Mouse (Mus musculus) embryonic facial prominence, embryonic 11.5 days (tissue): Measurements from ENCODE around the gene Nup210l. TPM values are rescaled to one million over a fixed set of nuclear protein-coding genes. Genes with fewer than 3 reads are reported as not detected.

Experiments used
- ATAC-seq: fragments of 200-750 bp; cut with Nextera tagmentation; replicated peaks from 2 replicates; pipeline ENCODE4 v1.8.0; 2017; ENCODE audit warnings: low read depth; ENCODE audit not compliant: insufficient number of reproducible peaks, low FRiP score, low TSS enrichment
- DNase-seq: peaks from one replicate; pipeline ENCODE4 v3.0.0-alpha.2; 2015; ENCODE audit warnings: low spot score
- H3K27ac ChIP-seq: fragments of 300-500 bp; sonication (generic); replicated peaks from 2 replicates; pipeline ENCODE4 v1.5.1; 2014; ENCODE audit warnings: mild to moderate bottlenecking, low read depth, low read length, control low read depth
- H3K27me3 ChIP-seq: fragments of 300-500 bp; sonication (generic); 2 replicates; pipeline ENCODE4 v1.6.1; 2014; ENCODE audit warnings: mild to moderate bottlenecking, low read length, moderate library complexity, mixed read lengths; ENCODE audit not compliant: control insufficient read depth, insufficient read depth
- H3K36me3 ChIP-seq: fragments of 300-500 bp; sonication (generic); replicated peaks from 2 replicates; pipeline ENCODE4 v1.6.1; 2014; ENCODE audit warnings: low read depth, mild to moderate bottlenecking, low read length, moderate library complexity, mixed read lengths; ENCODE audit not compliant: control insufficient read depth, insufficient read depth
- H3K4me1 ChIP-seq: fragments of 300-500 bp; sonication (generic); 2 replicates; pipeline ENCODE4 v1.6.1; 2014; ENCODE audit warnings: low read length, mixed read lengths; ENCODE audit not compliant: control insufficient read depth, insufficient read depth
- H3K4me2 ChIP-seq: fragments of 300-500 bp; sonication (generic); 2 replicates; pipeline ENCODE4 v1.6.1; 2014; ENCODE audit warnings: low read depth, mild to moderate bottlenecking, control low read depth, low read length, moderate library complexity
- H3K4me3 ChIP-seq: fragments of 300-500 bp; sonication (generic); 2 replicates; pipeline ENCODE4 v1.5.1; 2014; ENCODE audit warnings: low read depth, low read length, control low read depth
- H3K9ac ChIP-seq: fragments of 300-500 bp; sonication (generic); replicated peaks from 2 replicates; pipeline ENCODE4 v1.6.1; 2014; ENCODE audit warnings: mild to moderate bottlenecking, control low read depth, low read length
- H3K9me3 ChIP-seq: fragments of 300-500 bp; sonication (generic); replicated peaks from 2 replicates; pipeline ENCODE4 v1.6.1; 2016; ENCODE audit warnings: mild to moderate bottlenecking, low read length, inconsistent platforms, mixed read lengths; ENCODE audit not compliant: control insufficient read depth
- WGBS: fragments of 180-500 bp; shearing (Covaris S2); extraction: QIAGEN DNeasy Blood & Tissue Kit; methylation state at CpG from one replicate; pipeline ENCODE4 v1.1.7; 2014; 5-methylcytosine and 5-hydroxymethylcytosine counted together
- polyA plus RNA-seq: library from polyadenylated mRNA; unstranded; fragments of >200 nt; fragmentation: Nextera tagmentation; extraction: Ambion mirVana; gene quantifications from 2 replicates; pipeline ENCODE4 v1.2.1, GENCODE M21; 2014

Nup210l gene
- polyA plus RNA-seq, 1 experiment from 2014 or later = 0.45 TPM

DNA sequence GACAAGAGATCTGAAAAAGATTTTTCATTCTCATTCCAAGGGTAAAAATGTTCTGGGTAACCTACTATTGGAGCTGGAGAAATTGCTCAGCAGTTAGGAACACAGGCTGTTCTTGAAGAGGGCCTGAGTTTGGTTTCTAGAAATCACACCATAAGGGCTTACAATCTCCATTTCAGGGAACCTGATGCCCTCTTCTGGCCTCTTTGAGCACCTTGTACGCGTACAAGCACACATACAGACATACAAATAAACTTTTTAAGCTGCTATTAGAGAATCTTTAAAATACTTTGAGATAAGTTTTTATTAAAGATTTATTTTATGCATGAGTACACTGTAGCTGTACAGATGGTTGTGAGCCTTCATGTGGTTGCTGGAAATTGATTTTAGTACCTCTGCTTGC, 100.7 kb downstream of the Nup210l start:
- Histone ChIP-seq H3K9ac (no peak overlapping the region), H3K4me2 (no peak overlapping the region), H3K4me3 (no peak overlapping the region), H3K9me3 (no peaks in the 10 kb centered on the region), H3K27me3 (no peaks in the 10 kb centered on the region), H3K36me3 (peaks cover 3% of the 10 kb centered on the region; the same call in 1 of the 2 replicates), H3K4me1 (no peaks in the 10 kb centered on the region), H3K27ac (no peak overlapping the region)
- 96% methylated on average over 2 of the region's 2 CpGs for WGBS
- DNase-seq (no peak), ATAC-seq (no peak)

DNA sequence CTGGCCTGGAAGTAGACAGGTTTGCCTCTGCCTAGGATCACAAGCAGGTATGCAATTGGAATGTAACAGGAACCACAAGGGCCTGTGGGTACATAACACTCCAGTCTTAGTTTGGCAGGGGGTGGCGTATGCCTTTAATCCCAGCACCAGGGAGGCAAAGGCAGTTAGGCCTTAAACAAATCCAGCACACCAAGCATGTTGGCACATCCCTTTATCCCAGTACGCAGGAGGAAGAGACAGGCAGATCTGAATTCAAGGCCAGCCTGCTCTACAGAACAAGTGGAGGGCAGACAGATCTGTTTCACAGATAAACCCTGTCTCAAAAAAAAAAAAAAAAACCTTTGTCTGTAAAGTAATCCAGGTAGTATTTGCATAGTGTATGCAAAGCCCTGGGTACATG, 104.7 kb downstream of the Nup210l start:
- Histone ChIP-seq H3K27me3 (no peaks in the 10 kb centered on the region), H3K4me1 (no peaks in the 10 kb centered on the region), H3K27ac (no peak overlapping the region), H3K36me3 (peaks cover 10% of the 10 kb centered on the region), H3K4me2 (no peak overlapping the region), H3K9me3 (no peaks in the 10 kb centered on the region), H3K9ac (no peak overlapping the region), H3K4me3 (no peak overlapping the region)
- 86% methylated on average over 2 of the region's 2 CpGs for WGBS
- ATAC-seq (no peak), DNase-seq (no peak)

DNA sequence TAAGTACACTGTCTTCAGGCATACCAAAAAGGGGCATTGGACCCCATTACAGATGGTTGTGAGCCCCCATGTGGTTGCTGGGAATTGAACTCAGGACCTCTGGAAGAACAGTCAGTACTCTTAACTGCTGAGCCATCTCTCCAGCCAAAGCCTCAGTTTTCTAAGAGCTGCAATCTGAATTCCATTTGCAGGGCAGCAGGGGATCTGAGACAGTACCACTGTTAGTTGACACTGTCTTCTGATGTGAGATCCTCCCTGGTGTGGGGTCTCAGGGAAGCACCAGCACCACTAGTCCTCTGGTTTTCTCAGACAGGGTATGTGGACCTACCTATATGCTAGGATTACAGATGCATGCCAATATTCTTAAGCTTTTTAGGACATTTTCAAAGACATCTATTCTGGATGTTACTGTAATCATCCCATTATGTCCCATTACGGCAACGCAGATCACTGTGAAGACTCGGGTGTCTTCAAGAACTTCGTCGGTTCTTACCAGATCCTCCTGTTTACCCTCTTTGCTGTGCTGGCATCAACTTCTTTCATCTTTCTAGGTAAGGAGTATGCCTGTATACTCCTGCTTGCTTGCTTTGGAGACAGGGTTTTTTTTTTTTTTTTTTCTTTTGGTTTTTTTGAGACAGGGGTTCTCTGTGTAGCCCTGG, 106.1 kb downstream of the Nup210l start:
- Histone ChIP-seq H3K9ac (no peak overlapping the region), H3K4me2 (no peak overlapping the region), H3K27me3 (no peaks in the 10 kb centered on the region), H3K27ac (no peak overlapping the region), H3K9me3 (no peaks in the 10 kb centered on the region), H3K4me1 (no peaks in the 10 kb centered on the region), H3K4me3 (no peak overlapping the region), H3K36me3 (peaks cover 10% of the 10 kb centered on the region)
- 92% methylated on average over 5 of the region's 5 CpGs for WGBS
- ATAC-seq (no peak), DNase-seq (no peak)

DNA sequence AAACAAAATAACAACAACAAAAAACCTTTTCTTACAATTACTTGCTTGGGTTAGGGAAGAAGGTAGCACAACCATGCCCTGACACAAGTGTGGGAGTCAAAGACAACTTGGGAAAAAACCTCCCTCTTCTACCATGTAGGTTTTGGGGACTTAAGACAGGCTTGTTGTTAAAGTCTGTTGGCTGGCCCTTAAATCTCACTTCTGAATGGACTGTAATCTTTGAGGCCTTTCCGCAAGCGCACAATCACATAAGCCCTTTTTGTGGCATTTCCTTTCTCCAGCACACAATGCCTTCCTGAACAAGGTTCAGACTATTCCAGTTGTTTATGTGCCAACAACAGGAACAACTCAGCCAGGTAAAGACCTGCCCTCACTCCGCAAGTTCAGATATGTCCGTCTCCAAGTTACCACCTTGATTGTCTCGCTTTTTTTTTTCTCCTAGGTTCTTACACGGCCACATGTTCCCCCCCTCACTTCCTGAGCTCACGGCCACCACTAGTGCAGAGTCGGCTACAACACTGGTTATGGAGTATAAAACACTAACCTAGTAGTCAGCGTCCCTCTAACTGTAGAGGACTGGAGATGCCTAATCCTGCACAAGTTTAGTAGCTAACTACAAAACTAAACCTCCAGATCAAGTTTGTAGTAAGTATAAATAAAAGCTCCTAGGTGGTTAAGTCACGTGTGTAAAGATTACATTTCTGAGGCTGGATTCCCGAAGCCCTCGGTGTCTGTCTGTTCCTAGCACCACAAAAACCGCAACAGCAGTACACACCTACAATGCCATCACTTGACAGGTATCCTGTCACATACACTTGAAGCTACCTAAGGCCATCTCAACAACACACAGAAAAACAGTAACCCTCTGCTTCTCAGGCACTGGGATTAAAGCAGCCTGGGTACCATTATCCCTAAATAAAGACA, 107.8 kb downstream of the Nup210l start:
- peak overlapping the region; percentile 78 for H3K4me2 ChIP-seq

DNA sequence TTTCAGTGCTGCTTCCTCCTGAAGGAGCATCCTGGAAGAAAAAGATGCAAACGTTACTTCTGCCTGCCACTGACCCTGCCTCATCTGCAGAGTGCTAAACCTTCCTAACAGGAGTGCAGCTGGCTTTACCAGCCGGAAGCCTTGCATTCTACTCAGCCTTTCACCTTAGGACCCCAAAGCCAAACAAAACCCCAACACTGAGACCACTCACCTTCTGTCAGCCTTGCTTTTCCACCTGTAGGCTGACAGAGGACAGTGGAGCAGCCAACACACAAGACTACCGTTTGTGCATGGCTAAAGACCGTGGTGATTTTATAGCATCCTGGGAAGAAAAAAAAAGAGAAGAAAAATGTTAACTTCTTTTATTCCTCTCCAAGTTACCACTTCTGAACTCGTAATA, 108.8 kb downstream of the Nup210l start:
- ATAC-seq (no peak), DNase-seq (no peak)
- peaks cover 9% of the 10 kb centered on the region for H3K36me3 ChIP-seq
- H3K27ac ChIP-seq = no peak overlapping the region
- H3K4me1 ChIP-seq = no peaks in the 10 kb centered on the region
- peak overlapping the region; percentile 83 for H3K4me3 ChIP-seq
- peak overlapping the region; percentile 78 for H3K4me2 ChIP-seq
- peak overlapping the region; percentile 84 for H3K9ac ChIP-seq
- 14% methylated on average over 5 of the region's 5 CpGs for WGBS
- no peaks in the 10 kb centered on the region for H3K27me3 ChIP-seq
- no peaks in the 10 kb centered on the region for H3K9me3 ChIP-seq

More for the DNA sequence above, 107.8 kb downstream of the Nup210l start:
- Histone ChIP-seq H3K27me3 (no peaks in the 10 kb centered on the region), H3K4me3 (peak overlapping the region; percentile 83), H3K36me3 (peaks cover 10% of the 10 kb centered on the region), H3K9me3 (no peaks in the 10 kb centered on the region), H3K4me1 (no peaks in the 10 kb centered on the region), H3K27ac (no peak overlapping the region), H3K9ac (no peak overlapping the region)
- ATAC-seq (no peak), DNase-seq (no peak)
- 82% methylated on average over 13 of the region's 13 CpGs for WGBS

DNA sequence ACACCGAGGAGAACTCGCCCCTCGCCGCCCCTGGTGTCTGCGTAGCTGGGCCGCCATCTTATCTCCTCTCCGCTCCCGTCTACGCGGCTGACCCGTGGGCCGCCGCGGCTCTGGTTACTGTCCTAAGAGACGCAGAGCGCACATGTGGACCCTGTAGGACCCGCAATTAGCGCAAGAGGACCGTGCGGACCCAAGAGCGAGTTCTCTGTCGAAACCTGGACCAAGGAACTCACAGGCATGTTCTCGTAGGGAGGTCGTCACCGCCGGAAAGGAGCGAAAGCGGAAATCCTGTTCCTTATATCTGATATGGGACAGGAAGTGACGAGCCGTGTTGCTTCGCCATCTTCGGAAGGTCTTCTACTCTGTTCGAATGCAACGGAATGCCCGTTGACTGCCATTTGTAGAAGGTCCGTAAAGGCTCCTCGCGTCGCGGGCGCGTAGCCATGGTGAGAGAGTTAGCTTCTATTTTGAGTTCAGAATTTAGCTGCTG, 109.5 kb downstream of the Nup210l start, which contains the start of the genes Rps27 and Rab13:
Gene Rps27, minus strand, starts transcription at position 275 of the 490 bp plus-strand sequence.
Gene Rab13, plus strand, starts transcription at position 319 of the 490 bp plus-strand sequence.
- under 1% methylated on average over 42 of the region's 42 CpGs for WGBS
- Histone ChIP-seq H3K27me3 (no peaks in the 10 kb centered on the region), H3K4me2 (peak within 1 kb of the TSS; percentile 78), H3K27ac (peak within 1 kb of the TSS; percentile 79), H3K9ac (peak within 1 kb of the TSS; percentile 84), H3K9me3 (no peaks in the 10 kb centered on the region), H3K4me3 (peak within 1 kb of the TSS; percentile 83), H3K36me3 (peaks cover 7% of the 10 kb centered on the region), H3K4me1 (no peaks in the 10 kb centered on the region)
- ATAC-seq = peak; percentile 88
- DNase-seq = peak; percentile 96

DNA sequence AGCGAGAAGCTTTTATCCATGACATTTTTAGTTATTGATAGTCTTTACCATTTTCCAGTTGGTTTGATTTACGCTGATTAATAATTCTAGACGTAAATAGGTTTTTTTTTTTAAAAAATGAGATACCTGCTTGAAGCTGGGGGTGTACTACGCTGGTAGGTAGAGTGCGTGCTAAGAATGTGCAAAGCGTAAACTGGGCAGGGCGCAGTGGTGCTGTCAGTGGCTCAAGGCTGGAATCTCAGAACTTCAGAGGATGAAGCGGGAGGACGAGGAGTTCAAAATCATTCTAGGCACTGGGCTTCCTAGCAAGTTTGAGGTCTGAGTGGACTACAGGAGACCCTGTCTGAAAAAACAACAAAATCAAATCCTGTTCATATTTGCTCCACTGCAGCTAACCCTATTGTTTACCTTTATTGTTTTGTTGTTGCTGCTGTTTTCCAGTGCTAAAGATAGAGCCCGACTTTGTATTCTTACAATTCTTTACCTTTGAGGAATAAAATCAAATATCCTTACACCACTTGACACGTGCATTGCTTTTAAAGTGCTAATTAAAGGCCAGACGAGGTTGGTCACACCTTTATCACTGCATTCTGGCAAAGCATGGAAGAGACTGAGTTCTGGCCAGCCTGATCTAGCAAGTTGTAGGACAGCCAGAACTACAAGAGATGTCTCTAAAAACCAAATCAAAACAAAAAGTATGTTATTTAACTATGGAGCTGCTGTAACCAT, 110.2 kb downstream of the Nup210l start:
- Histone ChIP-seq H3K36me3 (peaks cover 7% of the 10 kb centered on the region), H3K27ac (no peak overlapping the region), H3K4me3 (peak overlapping the region; percentile 83), H3K9me3 (no peaks in the 10 kb centered on the region), H3K4me1 (no peaks in the 10 kb centered on the region), H3K4me2 (peak overlapping the region; percentile 52), H3K9ac (peak overlapping the region; percentile 84), H3K27me3 (no peaks in the 10 kb centered on the region)
- ATAC-seq (no peak), DNase-seq (no peak)
- WGBS = 15% methylated on average over 12 of the region's 12 CpGs
